Mouse (Mus musculus): Measurements from ENCODE around the gene Zik1.

DNA sequence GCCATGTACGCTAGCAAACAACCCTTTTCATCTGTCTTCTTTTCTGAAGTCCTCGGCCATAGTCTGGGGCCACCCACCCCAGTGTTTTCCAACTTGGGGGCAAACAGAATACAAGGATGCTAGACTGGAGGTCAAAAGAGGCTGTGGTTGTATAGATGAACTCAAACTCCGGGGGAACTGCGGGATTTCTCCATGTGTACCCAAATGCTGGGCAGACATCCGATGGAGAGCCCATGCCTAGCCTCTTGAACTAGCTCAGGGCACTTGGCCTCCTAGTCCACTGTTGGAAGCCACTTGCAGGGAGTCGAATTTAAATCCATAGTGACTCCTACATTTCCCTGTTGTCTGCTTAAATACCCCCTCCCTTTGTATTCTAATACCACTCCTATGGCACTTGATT lies 384 bp upstream of the Zik1 start:
- no peak for TF ChIP-seq CTCF (IDR thresholded peaks at IDR 0.05; ENCODE audit: low read depth, low read length)
- no peak for TF ChIP-seq GATA1 (IDR thresholded peaks at IDR 0.05; ENCODE audit: borderline replicate concordance, low read length)
- TF ChIP-seq TAL1 (conservative IDR thresholded peaks at IDR 0.05; ENCODE audit: low read depth, low read length): no peak
- TF ChIP-seq POLR2AphosphoS5 (IDR thresholded peaks at IDR 0.05; ENCODE audit: insufficient replicate concordance, low read depth, low read length): no peak
- TF ChIP-seq GATA2 (IDR thresholded peaks at IDR 0.05; ENCODE audit: borderline replicate concordance, low read depth, low read length): no peak
